Mouse (Mus musculus): ENCODE results near the gene Armc12. TPM values are rescaled to one million over a fixed set of nuclear protein-coding genes. Genes with fewer than 3 reads are reported as not detected.
"Not testable (repeated sequence)": the region's sequence is repeated elsewhere in the genome, so short reads cannot be mapped to it uniquely, and the experiment has no call there.

Armc12 gene
- polyA plus RNA-seq, 1 experiment from 2014 or later = not detected

DNA sequence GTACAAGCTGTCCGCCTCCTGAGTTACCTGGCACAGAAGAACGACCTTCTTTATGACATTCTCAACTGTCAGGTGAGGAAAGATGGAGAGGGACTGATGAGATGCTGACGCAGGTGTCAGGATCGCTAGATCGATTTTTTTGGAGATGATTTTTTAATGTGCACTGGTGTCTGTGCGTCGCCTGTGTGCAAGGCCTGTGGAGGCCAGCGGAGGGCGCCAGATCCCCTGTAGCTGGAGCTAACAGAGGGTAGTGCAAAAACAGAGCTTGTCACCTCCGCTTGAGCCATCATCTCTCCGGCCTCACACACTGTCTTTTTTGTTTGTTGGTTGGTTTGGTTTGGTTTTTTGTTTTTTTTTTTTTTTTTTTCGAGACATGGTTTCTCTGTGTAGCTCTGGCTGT lies 7.3 kb downstream of the Armc12 start:
- no peak overlapping the region for H3K27ac ChIP-seq (ENCODE audit: low read depth, low read length)
- DNase-seq (ENCODE audit: low spot score) = no peak
- no peak overlapping the region for H3K4me2 ChIP-seq (ENCODE audit: low read depth)
- H3K9me3 ChIP-seq (ENCODE audit: control insufficient read depth, low read length) = peaks cover 3% of the 10 kb centered on the region; the same call in 1 of the 2 replicates
- 46% methylated on average over 12 of the region's 12 CpGs for WGBS
- ATAC-seq (ENCODE audit: insufficient read depth, low FRiP score, low TSS enrichment) = no peak
- H3K36me3 ChIP-seq (ENCODE audit: control insufficient read depth, insufficient read depth, low read length) = no peaks in the 10 kb centered on the region
- H3K4me1 ChIP-seq (ENCODE audit: control insufficient read depth, insufficient read depth, low read length) = no peaks in the 10 kb centered on the region
- no peak overlapping the region for H3K4me3 ChIP-seq (ENCODE audit: low read depth, low read length)
- H3K9ac ChIP-seq (ENCODE audit: low read length) = no peak overlapping the region
- no peaks in the 10 kb centered on the region for H3K27me3 ChIP-seq (ENCODE audit: control insufficient read depth, insufficient read depth, low read length)

DNA sequence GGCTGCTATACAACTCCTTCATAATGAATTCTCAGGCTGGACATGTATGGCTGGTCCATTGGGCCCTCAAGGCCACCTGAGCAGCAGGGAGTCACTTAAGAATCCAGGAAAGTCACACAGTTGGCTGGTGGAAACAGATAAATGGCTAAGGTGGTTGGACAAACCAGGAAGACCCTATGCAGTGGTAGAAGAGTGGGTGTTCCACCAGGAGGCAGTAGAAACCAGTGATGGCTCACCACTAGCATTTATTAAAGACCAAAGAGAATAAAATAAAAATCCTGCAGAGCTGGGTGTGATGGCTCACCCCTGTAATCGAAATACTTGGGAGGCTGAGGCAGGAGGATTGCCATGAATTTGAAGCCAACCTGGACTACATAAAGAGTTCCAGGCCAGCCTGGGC lies 16.3 kb downstream of the Armc12 start:
- Histone ChIP-seq H3K9me3 (ENCODE audit: control insufficient read depth, low read length) (no peaks in the 10 kb centered on the region), H3K27me3 (ENCODE audit: control insufficient read depth, insufficient read depth, low read length) (no peaks in the 10 kb centered on the region), H3K27ac (ENCODE audit: low read depth, low read length) (no peak overlapping the region), H3K9ac (ENCODE audit: low read length) (no peak overlapping the region), H3K4me3 (ENCODE audit: low read depth, low read length) (no peak overlapping the region), H3K36me3 (ENCODE audit: control insufficient read depth, insufficient read depth, low read length) (no peaks in the 10 kb centered on the region), H3K4me2 (ENCODE audit: low read depth) (no peak overlapping the region), H3K4me1 (ENCODE audit: control insufficient read depth, insufficient read depth, low read length) (no peaks in the 10 kb centered on the region)
- DNase-seq (ENCODE audit: low spot score) = no peak
- 91% methylated on average over 1 of the region's 1 CpGs for WGBS
- no peak for ATAC-seq (ENCODE audit: insufficient read depth, low FRiP score, low TSS enrichment)

DNA sequence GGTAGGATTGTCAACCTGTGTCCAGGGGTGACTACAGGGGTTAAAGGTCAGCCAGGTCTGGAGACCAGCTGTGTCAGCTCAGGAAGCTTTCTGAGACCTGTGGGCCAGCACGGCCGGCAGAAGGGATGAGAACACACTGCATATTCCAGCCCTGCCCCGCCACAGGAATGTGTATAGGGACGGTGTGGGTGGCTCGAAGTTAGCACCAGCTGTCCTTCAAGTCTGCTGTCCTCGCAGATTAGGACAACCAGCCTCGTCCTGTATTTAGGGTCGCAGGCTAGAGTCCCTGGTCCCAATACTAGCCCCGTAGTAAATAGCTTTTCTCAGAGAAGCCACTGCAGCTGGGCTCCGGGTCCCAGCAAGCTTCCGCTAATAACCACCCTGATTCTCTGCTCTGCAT lies 17.9 kb downstream of the Armc12 start:
- no peak overlapping the region for H3K4me2 ChIP-seq (ENCODE audit: low read depth)
- ATAC-seq (ENCODE audit: insufficient read depth, low FRiP score, low TSS enrichment) (no peak), DNase-seq (ENCODE audit: low spot score) (no peak)
- H3K36me3 ChIP-seq (ENCODE audit: control insufficient read depth, insufficient read depth, low read length) = no peaks in the 10 kb centered on the region
- H3K4me1 ChIP-seq (ENCODE audit: control insufficient read depth, insufficient read depth, low read length) = no peaks in the 10 kb centered on the region
- no peaks in the 10 kb centered on the region for H3K9me3 ChIP-seq (ENCODE audit: control insufficient read depth, low read length)
- H3K27me3 ChIP-seq (ENCODE audit: control insufficient read depth, insufficient read depth, low read length) = no peaks in the 10 kb centered on the region
- H3K9ac ChIP-seq (ENCODE audit: low read length) = no peak overlapping the region
- no peak overlapping the region for H3K4me3 ChIP-seq (ENCODE audit: low read depth, low read length)
- H3K27ac ChIP-seq (ENCODE audit: low read depth, low read length) = no peak overlapping the region
- WGBS = 69% methylated on average over 11 of the region's 11 CpGs

DNA sequence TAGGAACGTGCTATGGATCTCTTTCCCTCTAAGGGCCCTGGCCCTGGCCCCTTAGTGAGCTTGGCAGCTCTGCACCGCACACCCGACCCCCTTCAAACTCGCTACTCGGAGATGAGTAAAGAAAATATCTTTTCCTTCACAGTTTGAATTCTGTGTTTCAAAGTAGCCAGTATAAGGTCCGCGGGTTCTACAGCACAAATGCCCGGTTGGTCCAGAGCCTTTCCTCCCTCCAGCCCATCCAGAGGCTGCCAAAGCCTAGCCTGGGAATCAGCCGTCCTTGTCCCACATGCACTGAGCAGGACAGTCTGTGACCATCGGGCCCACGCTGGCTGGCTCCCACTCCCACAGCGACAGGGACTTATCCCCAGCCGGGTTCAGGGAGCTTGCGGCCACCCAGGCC lies 18.5 kb downstream of the Armc12 start, which contains the start of gene Clpsl2:
Gene Clpsl2 (plus strand): TSS at position 301 of the 400 bp plus-strand sequence.
- no peak within 1 kb of the TSS for H3K9ac ChIP-seq (ENCODE audit: low read length)
- no peak within 1 kb of the TSS for H3K4me3 ChIP-seq (ENCODE audit: low read depth, low read length)
- DNase-seq (ENCODE audit: low spot score) (no peak), ATAC-seq (ENCODE audit: insufficient read depth, low FRiP score, low TSS enrichment) (no peak)
- no peaks in the 10 kb centered on the region for H3K9me3 ChIP-seq (ENCODE audit: control insufficient read depth, low read length)
- H3K4me1 ChIP-seq (ENCODE audit: control insufficient read depth, insufficient read depth, low read length) = no peaks in the 10 kb centered on the region
- H3K27ac ChIP-seq (ENCODE audit: low read depth, low read length) = no peak within 1 kb of the TSS
- H3K27me3 ChIP-seq (ENCODE audit: control insufficient read depth, insufficient read depth, low read length) = no peaks in the 10 kb centered on the region
- H3K4me2 ChIP-seq (ENCODE audit: low read depth) = no peak within 1 kb of the TSS
- H3K36me3 ChIP-seq (ENCODE audit: control insufficient read depth, insufficient read depth, low read length) = no peaks in the 10 kb centered on the region
- WGBS = 73% methylated on average over 14 of the region's 14 CpGs

DNA sequence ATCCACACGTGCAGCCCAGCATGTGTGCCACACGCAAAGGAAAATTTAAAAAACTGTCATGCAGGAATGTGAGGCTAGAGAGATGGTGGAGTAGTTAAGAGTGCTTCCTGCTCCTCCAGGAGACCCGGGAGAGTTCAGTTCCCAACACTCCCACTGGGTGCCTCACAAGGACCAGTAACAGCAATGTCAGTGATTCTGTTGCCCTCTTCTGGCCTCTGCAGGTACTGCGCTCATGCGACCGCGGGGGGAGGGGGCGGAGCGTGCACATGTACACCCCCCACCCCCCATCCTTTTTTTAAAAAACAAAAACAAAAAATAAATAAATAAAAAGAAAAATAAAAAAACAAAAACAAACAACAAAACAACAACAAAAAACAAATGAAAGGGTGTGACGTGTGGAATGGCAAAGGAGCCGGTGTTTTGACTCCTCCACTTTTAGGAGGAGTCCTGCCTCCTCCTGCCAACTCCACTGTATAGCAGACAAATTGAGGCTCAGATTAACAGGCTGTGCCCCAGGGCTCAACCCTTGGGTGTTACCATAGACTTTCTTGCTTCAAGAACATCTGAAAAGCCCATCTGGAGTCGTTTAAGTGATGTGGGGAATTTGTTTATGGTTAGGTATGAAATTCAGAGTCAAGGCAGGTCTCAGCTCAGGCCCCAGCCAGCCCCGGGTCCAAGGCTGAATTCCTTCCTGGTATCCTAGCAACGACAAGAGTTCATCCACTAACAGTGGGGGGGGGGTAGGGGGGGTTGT lies 22.6 kb downstream of the Armc12 start:
- no peak for ATAC-seq (ENCODE audit: insufficient read depth, low FRiP score, low TSS enrichment)
- peak; percentile 72 for DNase-seq (ENCODE audit: low spot score)
- no peak overlapping the region for H3K4me2 ChIP-seq (ENCODE audit: low read depth)
- no peaks in the 10 kb centered on the region for H3K9me3 ChIP-seq (ENCODE audit: control insufficient read depth, low read length)
- no peaks in the 10 kb centered on the region for H3K4me1 ChIP-seq (ENCODE audit: control insufficient read depth, insufficient read depth, low read length)
- no peak overlapping the region for H3K4me3 ChIP-seq (ENCODE audit: low read depth, low read length)
- H3K9ac ChIP-seq (ENCODE audit: low read length) = no peak overlapping the region
- H3K27me3 ChIP-seq (ENCODE audit: control insufficient read depth, insufficient read depth, low read length) = no peaks in the 10 kb centered on the region
- 5% methylated on average over 14 of the region's 14 CpGs for WGBS
- H3K27ac ChIP-seq (ENCODE audit: low read depth, low read length) = no peak overlapping the region
- H3K36me3 ChIP-seq (ENCODE audit: control insufficient read depth, insufficient read depth, low read length) = no peaks in the 10 kb centered on the region

DNA sequence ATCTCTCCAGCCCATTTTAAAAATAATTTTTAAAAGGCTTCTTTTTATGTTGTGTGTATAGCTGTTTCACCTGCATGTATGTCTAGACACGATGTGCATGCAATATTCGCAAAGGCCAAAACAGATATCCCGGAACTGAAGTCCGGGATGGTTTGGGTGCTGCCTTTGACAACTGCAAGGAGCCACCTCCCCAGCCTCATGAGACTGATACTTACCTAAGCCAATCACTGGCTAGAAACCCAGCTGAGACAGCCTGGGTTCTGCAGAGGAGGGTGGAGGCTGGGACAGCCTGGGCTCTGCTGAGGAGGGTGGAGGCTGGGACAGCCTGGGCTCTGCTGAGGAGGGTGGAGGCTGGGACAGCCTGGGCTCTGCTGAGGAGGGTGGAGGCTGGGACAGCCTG lies 23.4 kb downstream of the Armc12 start:
- not testable (repeated sequence) for H3K4me1 ChIP-seq (ENCODE audit: control insufficient read depth, insufficient read depth, low read length); H3K27me3 ChIP-seq (ENCODE audit: control insufficient read depth, insufficient read depth, low read length); H3K27ac ChIP-seq (ENCODE audit: low read depth, low read length); H3K36me3 ChIP-seq (ENCODE audit: control insufficient read depth, insufficient read depth, low read length); H3K4me2 ChIP-seq (ENCODE audit: low read depth); H3K9ac ChIP-seq (ENCODE audit: low read length); DNase-seq (ENCODE audit: low spot score); ATAC-seq (ENCODE audit: insufficient read depth, low FRiP score, low TSS enrichment); H3K4me3 ChIP-seq (ENCODE audit: low read depth, low read length); H3K9me3 ChIP-seq (ENCODE audit: control insufficient read depth, low read length)
- 87% methylated on average over 4 of the region's 4 CpGs for WGBS

DNA sequence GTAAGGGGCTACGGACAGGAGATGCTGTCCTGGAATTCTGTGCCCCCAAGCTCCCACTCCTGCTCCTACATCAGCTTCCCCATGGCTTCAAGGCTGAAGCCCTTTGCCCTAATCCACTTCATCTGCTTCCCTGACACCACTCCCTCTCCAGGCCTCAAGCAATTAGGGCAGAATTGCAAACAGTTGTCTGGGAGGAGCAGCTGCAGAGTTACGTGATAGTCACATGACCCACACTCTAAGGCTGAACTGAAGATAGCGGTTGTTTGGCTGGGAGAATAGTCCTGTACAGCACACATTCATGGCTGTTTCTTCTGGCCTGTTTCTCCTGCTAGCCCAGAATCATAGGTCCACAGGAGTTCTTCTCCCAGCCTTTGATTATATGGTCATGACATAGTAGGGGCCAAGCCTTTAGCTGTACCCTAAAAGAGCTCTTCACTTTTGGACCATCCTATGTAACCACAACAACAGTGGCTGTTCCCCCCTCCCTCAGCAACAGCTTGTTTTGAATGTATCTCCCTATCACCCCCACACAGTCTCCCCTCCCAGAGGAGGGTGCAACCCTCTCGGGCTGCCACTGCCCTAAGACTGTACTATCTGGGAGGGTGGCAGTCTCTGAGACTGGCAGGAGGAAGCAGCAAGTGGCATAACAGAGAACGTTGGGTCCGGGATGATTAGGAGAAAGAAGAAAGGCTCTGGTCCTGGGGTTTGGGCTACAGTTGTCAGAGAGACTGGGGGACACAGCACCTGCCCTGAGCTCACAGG lies 26.2 kb downstream of the Armc12 start:
- ATAC-seq (ENCODE audit: insufficient read depth, low FRiP score, low TSS enrichment) (no peak), DNase-seq (ENCODE audit: low spot score) (no peak)
- Histone ChIP-seq H3K36me3 (ENCODE audit: control insufficient read depth, insufficient read depth, low read length) (no peaks in the 10 kb centered on the region), H3K27me3 (ENCODE audit: control insufficient read depth, insufficient read depth, low read length) (no peaks in the 10 kb centered on the region), H3K4me3 (ENCODE audit: low read depth, low read length) (no peak overlapping the region), H3K9ac (ENCODE audit: low read length) (no peak overlapping the region), H3K4me1 (ENCODE audit: control insufficient read depth, insufficient read depth, low read length) (no peaks in the 10 kb centered on the region), H3K27ac (ENCODE audit: low read depth, low read length) (no peak overlapping the region), H3K4me2 (ENCODE audit: low read depth) (no peak overlapping the region), H3K9me3 (ENCODE audit: control insufficient read depth, low read length) (no peaks in the 10 kb centered on the region)
- 61% methylated on average over 6 of the region's 6 CpGs for WGBS

DNA sequence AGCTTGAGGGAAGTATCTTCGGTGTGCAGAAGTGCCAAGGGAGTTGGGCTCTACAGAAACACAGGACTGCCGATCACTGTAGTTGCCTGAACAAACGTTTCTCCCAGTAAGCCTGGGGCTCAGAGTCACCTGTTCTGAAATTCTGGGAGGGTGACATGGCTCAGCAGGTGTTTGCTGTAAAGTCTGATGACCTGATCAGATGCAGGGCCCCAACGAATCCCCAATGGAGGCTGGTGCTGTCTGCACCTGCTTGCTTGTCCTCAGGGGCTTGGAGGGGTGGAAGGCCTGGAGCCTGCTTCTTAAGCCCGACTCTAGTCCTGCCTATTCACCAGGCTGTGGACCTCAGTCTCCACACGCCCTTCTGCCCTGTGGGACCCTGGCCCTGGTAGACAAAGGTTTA lies 27.2 kb downstream of the Armc12 start:
- DNase-seq (ENCODE audit: low spot score) = no peak
- Histone ChIP-seq H3K9ac (ENCODE audit: low read length) (no peak overlapping the region), H3K27ac (ENCODE audit: low read depth, low read length) (no peak overlapping the region), H3K36me3 (ENCODE audit: control insufficient read depth, insufficient read depth, low read length) (no peaks in the 10 kb centered on the region), H3K9me3 (ENCODE audit: control insufficient read depth, low read length) (no peaks in the 10 kb centered on the region), H3K4me3 (ENCODE audit: low read depth, low read length) (no peak overlapping the region), H3K4me2 (ENCODE audit: low read depth) (no peak overlapping the region), H3K4me1 (ENCODE audit: control insufficient read depth, insufficient read depth, low read length) (no peaks in the 10 kb centered on the region), H3K27me3 (ENCODE audit: control insufficient read depth, insufficient read depth, low read length) (no peaks in the 10 kb centered on the region)
- WGBS = 85% methylated on average over 6 of the region's 6 CpGs
- ATAC-seq (ENCODE audit: insufficient read depth, low FRiP score, low TSS enrichment) = no peak

DNA sequence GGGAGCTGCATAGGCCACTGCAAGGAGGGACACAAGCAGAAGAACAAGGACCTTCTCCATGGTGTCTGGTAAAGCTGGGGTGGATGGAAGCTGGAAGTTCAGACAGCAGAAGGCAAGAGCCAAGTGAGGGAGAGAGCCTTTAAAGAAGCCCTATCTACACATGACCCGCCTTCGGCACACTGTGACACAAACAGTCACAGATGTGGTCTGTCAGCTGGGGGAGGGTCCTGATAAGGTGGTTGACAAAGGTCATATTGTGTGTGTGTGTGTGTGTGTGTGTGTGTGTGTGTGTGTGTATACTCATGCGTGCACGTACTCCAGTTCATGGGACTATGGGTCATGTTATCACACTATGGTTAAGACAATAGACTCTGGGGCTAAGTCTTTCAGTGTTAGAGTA lies 30.0 kb downstream of the Armc12 start, which contains the start of gene Clps:
Gene Clps (minus strand): TSS at position 169 of the 400 bp plus-strand sequence.
- no peak within 1 kb of the TSS for H3K9ac ChIP-seq (ENCODE audit: low read length)
- DNase-seq (ENCODE audit: low spot score) (no peak), ATAC-seq (ENCODE audit: insufficient read depth, low FRiP score, low TSS enrichment) (no peak)
- H3K9me3 ChIP-seq (ENCODE audit: control insufficient read depth, low read length) = no peaks in the 10 kb centered on the region
- H3K27ac ChIP-seq (ENCODE audit: low read depth, low read length) = no peak within 1 kb of the TSS
- no peaks in the 10 kb centered on the region for H3K27me3 ChIP-seq (ENCODE audit: control insufficient read depth, insufficient read depth, low read length)
- H3K4me3 ChIP-seq (ENCODE audit: low read depth, low read length) = no peak within 1 kb of the TSS
- H3K36me3 ChIP-seq (ENCODE audit: control insufficient read depth, insufficient read depth, low read length) = no peaks in the 10 kb centered on the region
- H3K4me2 ChIP-seq (ENCODE audit: low read depth) = no peak within 1 kb of the TSS
- no peaks in the 10 kb centered on the region for H3K4me1 ChIP-seq (ENCODE audit: control insufficient read depth, insufficient read depth, low read length)
- 95% methylated on average over 4 of the region's 4 CpGs for WGBS

Measured in neural tube, embryonic 11.5 days (tissue).